10 mouse cellular contexts compared by ENCODE assay signal in the genomic region with DNA sequence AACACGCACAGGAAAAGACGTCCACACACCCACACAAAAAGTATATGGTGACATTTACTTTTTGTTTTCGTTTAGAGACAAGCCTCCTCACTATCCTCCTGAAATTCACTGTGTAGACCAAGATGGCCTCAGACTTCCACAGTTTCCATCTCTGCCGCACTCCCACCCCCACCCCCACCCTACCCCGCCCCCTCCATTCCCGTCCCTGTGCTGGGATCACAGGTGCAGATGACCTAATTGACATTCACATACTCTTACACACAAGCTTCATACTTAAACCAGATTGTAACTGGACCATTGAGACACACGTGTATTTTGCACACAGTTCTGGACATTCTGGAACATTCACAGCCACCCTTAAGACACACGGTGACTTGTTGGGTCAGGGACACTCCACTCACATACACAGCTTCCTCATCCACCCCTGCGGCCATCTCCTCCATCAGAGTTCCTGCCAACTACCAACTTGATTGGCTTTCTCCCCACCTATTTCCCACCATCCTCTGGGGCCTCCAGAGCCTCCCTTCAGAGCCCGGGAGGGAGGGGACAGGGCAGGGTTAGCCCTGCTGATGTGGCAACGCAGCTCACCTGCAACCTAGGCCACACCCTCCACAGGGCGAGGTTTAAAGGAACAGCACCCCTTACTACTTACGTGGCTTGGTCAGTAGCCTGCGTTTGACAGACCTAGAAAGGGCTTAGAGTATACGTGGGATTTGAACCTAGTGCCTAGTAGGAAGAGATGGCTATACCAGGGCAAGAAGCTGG. TPM values are rescaled to one million over a fixed set of nuclear protein-coding genes. Genes with fewer than 3 reads are reported as not detected.
A peak's percentile ranks its signal among the peaks of the same experiment; 100 is the strongest.
DNase-seq lines count a peak whose midpoint lies in the region; ATAC-seq lines count a peak whose summit lies in the region.
"Had no signal": no experiment of that assay in that cellular context is flagged by ENCODE, and none has a peak within 500 bp of the region (broad histone marks: within the 10 kb centered on the region; RNA-seq: fewer than 3 reads in every experiment).

No protein-coding gene starts in this region.

- no peaks in the 10 kb centered on the region for H3K9me3 ChIP-seq in liver, embryonic 13.5 days (replicated peaks)
- H3K9me3 ChIP-seq in midbrain, embryonic 11.5 days (ENCODE audit: control insufficient read depth, low read length): no peaks in the 10 kb centered on the region

- H3K36me3 ChIP-seq in liver, embryonic 13.5 days: no peaks in the 10 kb centered on the region
- no peaks in the 10 kb centered on the region for H3K36me3 ChIP-seq in midbrain, embryonic 11.5 days (ENCODE audit: control insufficient read depth, insufficient read depth, low read length)

- 28% methylated on average over 15 of the region's 15 CpGs for WGBS in liver, embryonic 13.5 days (ENCODE audit: insufficient replicate concordance)
- WGBS in midbrain, embryonic 11.5 days: 29% methylated on average over 15 of the region's 15 CpGs

- H3K4me3 ChIP-seq in liver, embryonic 13.5 days (replicated peaks): no peak overlapping the region
- no peak overlapping the region for H3K4me3 ChIP-seq in midbrain, embryonic 11.5 days (ENCODE audit: low read depth, low read length)
- H3K4me3 ChIP-seq: myocyte had no signal

- 0 out of 2 replicates have a peak overlapping the region, but pooled peaks have one; percentile 10 for H3K4me2 ChIP-seq in liver, embryonic 13.5 days
- H3K4me2 ChIP-seq in midbrain, embryonic 11.5 days: no peak overlapping the region

- H3K4me1 ChIP-seq in liver, embryonic 13.5 days (replicated peaks): peaks cover 25% of the 10 kb centered on the region
- H3K4me1 ChIP-seq in midbrain, embryonic 11.5 days (ENCODE audit: control insufficient read depth, insufficient read depth, low read length): no peaks in the 10 kb centered on the region

- ATAC-seq in granulocyte monocyte progenitor cell, adult 5-6 weeks (replicated peaks; ENCODE audit: poor library complexity, severe bottlenecking): peak; percentile 28
- peak; percentile 49; the same call in 1 of the 2 replicates for ATAC-seq in liver, embryonic 13.5 days (ENCODE audit: low read depth)
- no peak for ATAC-seq in midbrain, embryonic 11.5 days (ENCODE audit: low FRiP score)

- H3K27me3 ChIP-seq in liver, embryonic 13.5 days: peaks cover 4% of the 10 kb centered on the region; the same call in 1 of the 2 replicates
- no peaks in the 10 kb centered on the region for H3K27me3 ChIP-seq in midbrain, embryonic 11.5 days (ENCODE audit: control insufficient read depth, insufficient read depth, low read length)

- H3K27ac ChIP-seq in liver, embryonic 13.5 days: no peak overlapping the region
- no peak overlapping the region for H3K27ac ChIP-seq in midbrain, embryonic 11.5 days (ENCODE audit: low read depth, low read length)

- peak; percentile 42 for DNase-seq in ovary, postnatal 36 days (ENCODE audit: low spot score)
- no peak for DNase-seq in ovary, postnatal 14 days (ENCODE audit: low spot score)
- DNase-seq in liver, embryonic 13.5 days: no peak
- DNase-seq in urinary bladder, postnatal 14 days (ENCODE audit: low spot score): peak; percentile 87
- DNase-seq in embryo, embryonic 10 days (ENCODE audit: low spot score): no peak
- DNase-seq in neural tube, embryonic 10.5 days (ENCODE audit: extremely low spot score, low spot score): no peak
- DNase-seq in midbrain, embryonic 11.5 days (ENCODE audit: low spot score, missing footprints): no peak
- DNase-seq: heart, adult 11 months had no signal

- H3K9ac ChIP-seq in liver, embryonic 13.5 days: no peak overlapping the region
- H3K9ac ChIP-seq in midbrain, embryonic 11.5 days (ENCODE audit: low read length): no peak overlapping the region

RNA-seq across cellular contexts. Expression of a gene that starts 11.0 kb away (rescaled TPM):
- 0.32 and 0.88 TPM in 2 replicates for total RNA-seq in granulocyte monocyte progenitor cell, adult 5-6 weeks (2014; fragmentation: Nextera tagmentation)
- total RNA-seq in granulocyte monocyte progenitor cell, adult 5-6 weeks (2017): 0.05 TPM in 1 of 2 replicates, not detected in the other
- 0.47 and 0.59 TPM in 2 replicates for polyA plus RNA-seq in liver, embryonic 13.5 days (2015; fragmentation: Nextera tagmentation; extraction: Ambion mirVana)
- 3.3 and 3.7 TPM in 2 replicates for polyA plus RNA-seq in midbrain, embryonic 11.5 days (2014; fragmentation: Nextera tagmentation; extraction: Ambion mirVana)

RNA-seq across cellular contexts. Expression of a gene that starts 15.2 kb away (rescaled TPM):
- not detected in 2 replicates for total RNA-seq in granulocyte monocyte progenitor cell, adult 5-6 weeks (2014; fragmentation: Nextera tagmentation)
- total RNA-seq in granulocyte monocyte progenitor cell, adult 5-6 weeks (2017): not detected in 2 replicates
- 0.07 and 0.13 TPM in 2 replicates for polyA plus RNA-seq in liver, embryonic 13.5 days (2015; fragmentation: Nextera tagmentation; extraction: Ambion mirVana)
- 0.51 and 0.53 TPM in 2 replicates for polyA plus RNA-seq in midbrain, embryonic 11.5 days (2014; fragmentation: Nextera tagmentation; extraction: Ambion mirVana)

Comparison
In these comparisons a context has a peak if more than half of its experiments do, and no peak if none do; other contexts are left out.
1. DNase-seq: peak in ovary, postnatal 36 days (single experiment) and urinary bladder, postnatal 14 days (single experiment); none in ovary, postnatal 14 days (single experiment), liver, embryonic 13.5 days (single experiment), embryo, embryonic 10 days (single experiment), neural tube, embryonic 10.5 days (single experiment) and midbrain, embryonic 11.5 days (single experiment).